Mouse (Mus musculus): ENCODE data around the gene Stxbp6. TPM values are rescaled to one million over a fixed set of nuclear protein-coding genes. Genes with fewer than 3 reads are reported as not detected.

The Stxbp6 gene
- polyA plus RNA-seq, 1 experiment from 2014 or later: 20.4 TPM

GRCm38 (mm10) chr12:45013246-45013756, 61.2 kb downstream of the Stxbp6 start:
- peak; percentile 81 for ATAC-seq (ENCODE audit: low FRiP score, low read depth)
- H3K36me3 ChIP-seq: no peaks in the 10 kb centered on the region
- peak overlapping the region; percentile 65 for H3K27ac ChIP-seq
- peaks cover 34% of the 10 kb centered on the region for H3K4me1 ChIP-seq
- no peak overlapping the region for H3K9ac ChIP-seq
- H3K27me3 ChIP-seq: no peaks in the 10 kb centered on the region
- no peaks in the 10 kb centered on the region for H3K9me3 ChIP-seq
- no peak overlapping the region for H3K4me2 ChIP-seq (replicated peaks)
- H3K4me3 ChIP-seq: no peak overlapping the region
- 38% methylated on average over 5 of the region's 5 CpGs for WGBS

- 40% methylated on average over 11 of the region's 11 CpGs for WGBS
- H3K4me2 ChIP-seq (replicated peaks): 0 out of 2 replicates have a peak overlapping the region, but pooled peaks have one; percentile 21
- 0 out of 2 replicates have a peak overlapping the region, but pooled peaks have one; percentile 28 for H3K27ac ChIP-seq
- no peak overlapping the region for H3K9ac ChIP-seq
- no peak overlapping the region for H3K4me3 ChIP-seq
- no peaks in the 10 kb centered on the region for H3K27me3 ChIP-seq
- no peaks in the 10 kb centered on the region for H3K9me3 ChIP-seq
- peaks cover 34% of the 10 kb centered on the region for H3K4me1 ChIP-seq
- no peaks in the 10 kb centered on the region for H3K36me3 ChIP-seq
- peak; percentile 80 for ATAC-seq (ENCODE audit: low FRiP score, low read depth)
These were observed 62.9 kb downstream of the Stxbp6 start for GRCm38 (mm10) chr12:45011436-45012089.

GRCm38 (mm10) chr12:45011006-45011405, 63.5 kb downstream of the Stxbp6 start:
- Histone ChIP-seq H3K4me3 (no peak overlapping the region), H3K4me2 (replicated peaks) (no peak overlapping the region), H3K36me3 (no peaks in the 10 kb centered on the region), H3K27me3 (no peaks in the 10 kb centered on the region), H3K9me3 (no peaks in the 10 kb centered on the region), H3K9ac (no peak overlapping the region), H3K4me1 (peaks cover 37% of the 10 kb centered on the region), H3K27ac (no peak overlapping the region)
- ATAC-seq (ENCODE audit: low FRiP score, low read depth): no peak

- Histone ChIP-seq H3K27ac (no peak overlapping the region), H3K4me3 (no peak overlapping the region), H3K4me2 (replicated peaks) (no peak overlapping the region), H3K36me3 (no peaks in the 10 kb centered on the region), H3K27me3 (no peaks in the 10 kb centered on the region), H3K9ac (no peak overlapping the region), H3K4me1 (peaks cover 39% of the 10 kb centered on the region), H3K9me3 (no peaks in the 10 kb centered on the region)
- WGBS: 91% methylated on average over 2 of the region's 2 CpGs
- ATAC-seq (ENCODE audit: low FRiP score, low read depth): no peak
These were observed 64.4 kb downstream of the Stxbp6 start for GRCm38 (mm10) chr12:45009984-45010611.

- Histone ChIP-seq H3K36me3 (no peaks in the 10 kb centered on the region), H3K9me3 (no peaks in the 10 kb centered on the region), H3K27me3 (no peaks in the 10 kb centered on the region), H3K4me1 (peaks cover 13% of the 10 kb centered on the region), H3K4me2 (replicated peaks) (no peak overlapping the region), H3K27ac (no peak overlapping the region), H3K4me3 (no peak overlapping the region), H3K9ac (no peak overlapping the region)
- WGBS: 69% methylated on average over 2 of the region's 2 CpGs
- peak; percentile 48; the same call in 1 of the 2 replicates for ATAC-seq (ENCODE audit: low FRiP score, low read depth)
These were observed 67.9 kb downstream of the Stxbp6 start for GRCm38 (mm10) chr12:45006569-45006968.

GRCm38 (mm10) chr12:45006049-45006448, 68.5 kb downstream of the Stxbp6 start:
- Histone ChIP-seq H3K36me3 (no peaks in the 10 kb centered on the region), H3K4me1 (peaks cover 13% of the 10 kb centered on the region), H3K9ac (no peak overlapping the region), H3K9me3 (no peaks in the 10 kb centered on the region), H3K4me2 (replicated peaks) (no peak overlapping the region), H3K27me3 (no peaks in the 10 kb centered on the region), H3K27ac (no peak overlapping the region), H3K4me3 (no peak overlapping the region)
- WGBS: 80% methylated on average over 4 of the region's 4 CpGs
- ATAC-seq (ENCODE audit: low FRiP score, low read depth): no peak

- H3K4me1 ChIP-seq: peaks cover 14% of the 10 kb centered on the region; the same call in 1 of the 2 replicates
- no peaks in the 10 kb centered on the region for H3K9me3 ChIP-seq
- H3K27ac ChIP-seq: no peak overlapping the region
- no peak for ATAC-seq (ENCODE audit: low FRiP score, low read depth)
- no peak overlapping the region for H3K4me2 ChIP-seq (replicated peaks)
- no peak overlapping the region for H3K4me3 ChIP-seq
- H3K27me3 ChIP-seq: no peaks in the 10 kb centered on the region
- H3K9ac ChIP-seq: no peak overlapping the region
- 65% methylated on average over 1 of the region's 1 CpGs for WGBS
- H3K36me3 ChIP-seq: no peaks in the 10 kb centered on the region
These were observed 72.5 kb downstream of the Stxbp6 start for GRCm38 (mm10) chr12:45001996-45002395.

- no peak overlapping the region for H3K9ac ChIP-seq
- ATAC-seq (ENCODE audit: low FRiP score, low read depth): no peak
These were observed 77.1 kb downstream of the Stxbp6 start for GRCm38 (mm10) chr12:44997422-44997821.

GRCm38 (mm10) chr12:44996897-44997296, 77.6 kb downstream of the Stxbp6 start:
- Histone ChIP-seq H3K36me3 (no peaks in the 10 kb centered on the region), H3K9me3 (no peaks in the 10 kb centered on the region), H3K9ac (no peak overlapping the region), H3K4me3 (no peak overlapping the region), H3K4me1 (peaks cover 10% of the 10 kb centered on the region; the same call in 1 of the 2 replicates), H3K4me2 (replicated peaks) (no peak overlapping the region), H3K27me3 (no peaks in the 10 kb centered on the region), H3K27ac (no peak overlapping the region)
- 85% methylated on average over 3 of the region's 3 CpGs for WGBS
- ATAC-seq (ENCODE audit: low FRiP score, low read depth): no peak

More at GRCm38 (mm10) chr12:44997422-44997821, 77.1 kb downstream of the Stxbp6 start:
- Histone ChIP-seq H3K4me1 (peaks cover 10% of the 10 kb centered on the region; the same call in 1 of the 2 replicates), H3K27me3 (no peaks in the 10 kb centered on the region), H3K9me3 (no peaks in the 10 kb centered on the region), H3K27ac (no peak overlapping the region), H3K36me3 (no peaks in the 10 kb centered on the region), H3K4me2 (replicated peaks) (no peak overlapping the region), H3K4me3 (no peak overlapping the region)
- 90% methylated on average over 4 of the region's 4 CpGs for WGBS

GRCm38 (mm10) chr12:44996274-44996673, 78.2 kb downstream of the Stxbp6 start:
- Histone ChIP-seq H3K9ac (no peak overlapping the region), H3K36me3 (no peaks in the 10 kb centered on the region), H3K4me1 (peaks cover 6% of the 10 kb centered on the region; the same call in 1 of the 2 replicates), H3K4me2 (replicated peaks) (no peak overlapping the region), H3K9me3 (no peaks in the 10 kb centered on the region), H3K27ac (no peak overlapping the region), H3K27me3 (no peaks in the 10 kb centered on the region), H3K4me3 (no peak overlapping the region)
- no peak for ATAC-seq (ENCODE audit: low FRiP score, low read depth)
- 76% methylated on average over 2 of the region's 2 CpGs for WGBS

GRCm38 (mm10) chr12:44993391-44993790, 81.1 kb downstream of the Stxbp6 start:
- no peak overlapping the region for H3K4me2 ChIP-seq (replicated peaks)
- H3K27ac ChIP-seq: no peak overlapping the region
- no peak for ATAC-seq (ENCODE audit: low FRiP score, low read depth)
- no peak overlapping the region for H3K4me3 ChIP-seq
- no peaks in the 10 kb centered on the region for H3K9me3 ChIP-seq
- H3K36me3 ChIP-seq: no peaks in the 10 kb centered on the region
- whole genome bisulfite sequencing: 89% methylated on average over 3 of the region's 3 CpGs
- no peaks in the 10 kb centered on the region for H3K27me3 ChIP-seq
- H3K9ac ChIP-seq: no peak overlapping the region
- H3K4me1 ChIP-seq: peaks cover 13% of the 10 kb centered on the region

GRCm38 (mm10) chr12:44992847-44993246, 81.7 kb downstream of the Stxbp6 start:
- H3K9ac ChIP-seq: no peak overlapping the region
- H3K36me3 ChIP-seq: no peaks in the 10 kb centered on the region
- 63% methylated on average over 4 of the region's 4 CpGs for WGBS
- no peak overlapping the region for H3K27ac ChIP-seq
- ATAC-seq (ENCODE audit: low FRiP score, low read depth): no peak
- no peaks in the 10 kb centered on the region for H3K9me3 ChIP-seq
- H3K4me1 ChIP-seq: peaks cover 13% of the 10 kb centered on the region
- no peaks in the 10 kb centered on the region for H3K27me3 ChIP-seq
- H3K4me3 ChIP-seq: no peak overlapping the region
- H3K4me2 ChIP-seq (replicated peaks): no peak overlapping the region

Data from limb, embryonic 13.5 days (tissue).